In the genomic region with DNA sequence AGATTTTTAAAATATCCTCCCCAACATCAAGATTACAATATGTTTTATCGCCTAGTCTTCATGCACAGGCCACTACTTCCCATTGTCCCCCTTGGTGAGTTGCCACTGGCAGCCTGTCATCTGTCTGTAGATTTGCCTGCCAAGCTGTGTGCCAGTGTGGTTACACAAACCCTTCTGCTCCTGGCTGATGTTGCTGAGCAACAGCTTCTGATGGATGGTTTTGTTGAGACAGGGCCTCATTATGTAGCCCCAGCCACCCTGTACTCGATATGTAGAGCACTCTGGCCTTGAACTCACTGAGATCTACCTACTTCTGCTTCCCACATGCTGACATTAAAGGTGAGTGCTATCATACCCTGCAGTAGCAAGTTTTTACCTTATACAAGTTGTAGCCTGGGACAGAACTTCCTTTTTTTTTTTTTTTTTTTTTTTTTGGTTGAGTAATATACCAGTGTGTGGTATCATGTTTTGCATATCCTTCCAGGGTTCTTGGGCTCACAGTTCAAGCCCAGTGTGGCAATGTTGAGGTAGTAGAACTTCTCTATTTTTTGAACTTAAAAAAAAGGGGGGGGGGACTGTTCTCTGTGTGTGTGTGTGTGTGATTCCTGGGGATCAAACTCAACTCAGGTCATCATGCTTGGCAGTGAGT, we compare ENCODE assay signal across 9 mouse cellular contexts. TPM values are rescaled to one million over a fixed set of nuclear protein-coding genes. Genes with fewer than 3 reads are reported as not detected.
DNase-seq lines count a peak whose midpoint lies in the region; ATAC-seq and TF ChIP-seq lines count a peak whose summit lies in the region.
"Had no signal": no experiment of that assay in that cellular context is flagged by ENCODE, and none has a peak within 500 bp of the region (broad histone marks: within the 10 kb centered on the region; RNA-seq: fewer than 3 reads in every experiment).

No protein-coding gene starts in this region.

- peaks cover 18% of the 10 kb centered on the region; the same call in 1 of the 2 replicates for H3K36me3 ChIP-seq in hindbrain, postnatal 0 days (ENCODE audit: insufficient read depth, low read length)
- peaks cover 35% of the 10 kb centered on the region for H3K36me3 ChIP-seq in hindbrain, embryonic 12.5 days

- no peaks in the 10 kb centered on the region for H3K4me1 ChIP-seq in hindbrain, postnatal 0 days (ENCODE audit: insufficient read depth, low read length)
- H3K4me1 ChIP-seq in hindbrain, embryonic 12.5 days = no peaks in the 10 kb centered on the region
- H3K4me1 ChIP-seq: heart, embryonic 15.5 days had no signal

- no peak overlapping the region for H3K27ac ChIP-seq in hindbrain, postnatal 0 days
- H3K27ac ChIP-seq in hindbrain, embryonic 12.5 days = no peak overlapping the region
- H3K27ac ChIP-seq: heart, embryonic 15.5 days; macrophage had no signal

- ATAC-seq in hindbrain, postnatal 0 days = peak; percentile 81
- no peak for ATAC-seq in hindbrain, embryonic 12.5 days (ENCODE audit: low FRiP score)

- WGBS in hindbrain, postnatal 0 days = 32% methylated on average over 2 of the region's 2 CpGs
- 79% methylated on average over 2 of the region's 2 CpGs for WGBS in hindbrain, embryonic 12.5 days

- no peak overlapping the region for H3K4me3 ChIP-seq in hindbrain, postnatal 0 days (ENCODE audit: low read length)
- H3K4me3 ChIP-seq in hindbrain, embryonic 12.5 days = no peak overlapping the region
- H3K4me3 ChIP-seq: heart, embryonic 15.5 days had no signal

- H3K4me2 ChIP-seq in hindbrain, postnatal 0 days (ENCODE audit: low read depth, low read length) = no peak overlapping the region
- no peak overlapping the region for H3K4me2 ChIP-seq in hindbrain, embryonic 12.5 days (replicated peaks)
- H3K4me2 ChIP-seq: heart, embryonic 15.5 days had no signal

- no peak for TF ChIP-seq CTCF in hindbrain, postnatal 0 days (IDR thresholded peaks at IDR 0.05; ENCODE audit: low read depth)

- H3K9ac ChIP-seq in hindbrain, postnatal 0 days (replicated peaks; ENCODE audit: low read length) = no peak overlapping the region
- H3K9ac ChIP-seq in hindbrain, embryonic 12.5 days = no peak overlapping the region
- H3K9ac ChIP-seq: heart, embryonic 15.5 days had no signal

- no peaks in the 10 kb centered on the region for H3K9me3 ChIP-seq in hindbrain, postnatal 0 days (ENCODE audit: low read length)
- H3K9me3 ChIP-seq in hindbrain, embryonic 12.5 days (replicated peaks) = no peaks in the 10 kb centered on the region
- H3K9me3 ChIP-seq: heart, embryonic 15.5 days had no signal

- no peaks in the 10 kb centered on the region for H3K27me3 ChIP-seq in hindbrain, postnatal 0 days (ENCODE audit: insufficient read depth, low read length)
- H3K27me3 ChIP-seq in hindbrain, embryonic 12.5 days = no peaks in the 10 kb centered on the region
- H3K27me3 ChIP-seq: heart, embryonic 15.5 days had no signal

- DNase-seq in hindbrain, postnatal 0 days (ENCODE audit: low spot score) = peak; percentile 45
- peak; percentile 87 for DNase-seq in 416B (ENCODE audit: low read depth)
- peak; percentile 83 for DNase-seq in adipocyte (ENCODE audit: low spot score)
- peak; percentile 41 to 65 for DNase-seq in layer of hippocampus, postnatal 14 days (ENCODE audit: low spot score in 2 of 2)
- no peak for DNase-seq in frontal cortex, postnatal 14 days (ENCODE audit: low spot score in 2 of 2)
- DNase-seq in gastrocnemius, adult 18-20 months (ENCODE audit: low spot score) = no peak

RNA-seq across cellular contexts. Expression of a gene that starts 5.8 kb away (rescaled TPM):
- not detected in 2 replicates for total RNA-seq in hindbrain, postnatal 0 days (2014; rRNA removed)
- 0.14 TPM in 1 of 2 replicates, not detected in the other for polyA plus RNA-seq in hindbrain, postnatal 0 days (2015; fragmentation: Nextera tagmentation; extraction: Ambion mirVana)
- not detected in 2 replicates for polyA plus RNA-seq in hindbrain, embryonic 12.5 days (2016; fragmentation: Nextera tagmentation; extraction: Ambion mirVana)
- total RNA-seq in layer of hippocampus, postnatal 14 days (2021) = not detected
- total RNA-seq in gastrocnemius, adult 18-20 months (2021) = not detected

RNA-seq across cellular contexts. Expression of a gene that starts 22.7 kb away (rescaled TPM):
- 26.6 and 29.5 TPM in 2 replicates for total RNA-seq in hindbrain, postnatal 0 days (2014; rRNA removed)
- polyA plus RNA-seq in hindbrain, postnatal 0 days (2015; fragmentation: Nextera tagmentation; extraction: Ambion mirVana) = 64.8 and 71.5 TPM in 2 replicates
- polyA plus RNA-seq in hindbrain, embryonic 12.5 days (2016; fragmentation: Nextera tagmentation; extraction: Ambion mirVana) = 111 and 115 TPM in 2 replicates
- 10 to 100 TPM; 37.8 to 43.1 TPM for total RNA-seq in layer of hippocampus, postnatal 14 days (2021)
- total RNA-seq in gastrocnemius, adult 18-20 months (2021) = 10 to 100 TPM in 1 of 2 experiments, 1 to 10 TPM in 1; 8.9 to 10.6 TPM

RNA-seq across cellular contexts. Expression of a gene that starts 29.0 kb away (rescaled TPM):
- not detected in 2 replicates for total RNA-seq in hindbrain, postnatal 0 days (2014; rRNA removed)
- polyA plus RNA-seq in hindbrain, postnatal 0 days (2015; fragmentation: Nextera tagmentation; extraction: Ambion mirVana) = not detected in 2 replicates
- not detected in 2 replicates for polyA plus RNA-seq in hindbrain, embryonic 12.5 days (2016; fragmentation: Nextera tagmentation; extraction: Ambion mirVana)
- total RNA-seq in layer of hippocampus, postnatal 14 days (2021) = not detected
- total RNA-seq in gastrocnemius, adult 18-20 months (2021) = not detected
- polyA plus RNA-seq: heart, embryonic 15.5 days; macrophage had no signal

RNA-seq across cellular contexts. Expression of a gene that starts 29.8 kb away (rescaled TPM):
- not detected in 2 replicates for total RNA-seq in hindbrain, postnatal 0 days (2014; rRNA removed)
- polyA plus RNA-seq in hindbrain, postnatal 0 days (2015; fragmentation: Nextera tagmentation; extraction: Ambion mirVana) = not detected in 2 replicates
- polyA plus RNA-seq in hindbrain, embryonic 12.5 days (2016; fragmentation: Nextera tagmentation; extraction: Ambion mirVana) = not detected in 2 replicates
- total RNA-seq in layer of hippocampus, postnatal 14 days (2021) = not detected
- total RNA-seq in gastrocnemius, adult 18-20 months (2021) = not detected
- polyA plus RNA-seq: heart, embryonic 15.5 days; macrophage had no signal

RNA-seq across cellular contexts. Expression of a gene that starts 35.9 kb away (rescaled TPM):
- 90.0 and 94.7 TPM in 2 replicates for total RNA-seq in hindbrain, postnatal 0 days (2014; rRNA removed)
- 78.9 and 83.2 TPM in 2 replicates for polyA plus RNA-seq in hindbrain, postnatal 0 days (2015; fragmentation: Nextera tagmentation; extraction: Ambion mirVana)
- 85.6 and 94.3 TPM in 2 replicates for polyA plus RNA-seq in hindbrain, embryonic 12.5 days (2016; fragmentation: Nextera tagmentation; extraction: Ambion mirVana)
- 10 to 100 TPM; 52.2 to 56.5 TPM for total RNA-seq in layer of hippocampus, postnatal 14 days (2021)
- total RNA-seq in gastrocnemius, adult 18-20 months (2021) = 1 to 10 TPM; 7.3 to 9.4 TPM

Comparison
In these comparisons a context has a peak if more than half of its experiments do, and no peak if none do; other contexts are left out.
1. DNase-seq: peak in hindbrain, postnatal 0 days (single experiment), 416B (single experiment), adipocyte (single experiment) and layer of hippocampus, postnatal 14 days (2 of 2); none in frontal cortex, postnatal 14 days (0 of 2) and gastrocnemius, adult 18-20 months (single experiment).